Mouse (Mus musculus) layer of hippocampus, adult 18-20 months (tissue): ENCODE results near the gene Glis1. TPM values are rescaled to one million over a fixed set of nuclear protein-coding genes. Genes with fewer than 3 reads are reported as not detected.

Experiments
- DNase-seq, 2 experiments: peaks; one replicate each; pipeline ENCODE4 v3.0.0; 2022; ENCODE audit warnings: low spot score in 2 of 2
- microRNA-seq, 2 experiments: library from miRNA; unstranded; fragments of <30 nt; microRNA quantifications; one replicate each; pipeline ENCODE4 v1.2.0; 2021
- total RNA-seq, 2 experiments: library from RNA; stranded (reverse); gene quantifications; 2 replicates each; pipeline ENCODE4 v1.2.3; 2021

The Glis1 gene
- total RNA-seq, 2 experiments from 2014 or later: 2.1 to 2.4 TPM

GRCm38 (mm10) chr4:107681099-107681849, 246.9 kb downstream of the Glis1 start:
- no peak for DNase-seq

GRCm38 (mm10) chr4:107683006-107683756, 248.8 kb downstream of the Glis1 start:
- no peak for DNase-seq

GRCm38 (mm10) chr4:107684130-107684529, 249.7 kb downstream of the Glis1 start, which contains the start of gene Dmrtb1:
Gene Dmrtb1, minus strand, starts transcription at chr4:107684230.
- no peak for DNase-seq

Small RNA genes lying within 50 kb of the gene (microRNA-seq; reads per million reads assigned to microRNA genes)
- 0 reads per million in 2 experiments for gene Gm24804

Other genes with a start within 250 kb of the Glis1 start
- not detected for gene Ldlrad1, start 225.4 kb upstream of the Glis1 start, total RNA-seq
- gene Lrrc42, start 181.1 kb upstream of the Glis1 start, total RNA-seq: 10 to 100 TPM; 35.7 to 37.7 TPM
- gene Hspb11, start 181.0 kb upstream of the Glis1 start, total RNA-seq: 10 to 100 TPM; 21.8 to 23.0 TPM
- not detected for gene Dio1, start 127.4 kb upstream of the Glis1 start, total RNA-seq
- gene Yipf1, start 120.2 kb upstream of the Glis1 start, total RNA-seq: 10 to 100 TPM; 54.9 to 58.4 TPM
- gene Ndc1, start 66.8 kb upstream of the Glis1 start, total RNA-seq: 10 to 100 TPM; 10.8 to 12.6 TPM
- under 1 TPM; 0.40 to 0.43 TPM for gene Dmrtb1, start 249.6 kb downstream of the Glis1 start, total RNA-seq